Mouse (Mus musculus) bone marrow, adult 2 months (tissue): ENCODE results near the gene Cebpb. TPM values are rescaled to one million over a fixed set of nuclear protein-coding genes. Genes with fewer than 3 reads are reported as not detected.
A peak's percentile ranks its signal among the peaks of the same experiment; 100 is the strongest.

Experiments
- H3K27ac ChIP-seq: fragments of 200-500 bp; 2 replicates; pipeline ENCODE4 v1.5.1; 2012; ENCODE audit warnings: low read depth, mild to moderate bottlenecking, control low read depth, inconsistent platforms, low read length; ENCODE audit not compliant: control insufficient read depth, poor library complexity, insufficient read depth
- H3K4me1 ChIP-seq: fragments of 200-500 bp; 2 replicates; pipeline ENCODE4 v1.6.1; 2011; ENCODE audit warnings: low read length; ENCODE audit not compliant: control insufficient read depth, insufficient read depth
- H3K4me3 ChIP-seq: fragments of 200-500 bp; replicated peaks from 2 replicates; pipeline ENCODE3; 2011; ENCODE audit warnings: mild to moderate bottlenecking, low read depth, low read length, control low read depth; ENCODE audit not compliant: control insufficient read depth
- CTCF ChIP-seq: fragments of 200-500 bp; IDR thresholded peaks from 2 replicates; pipeline ENCODE4 v1.5.1; 2011; ENCODE audit warnings: low read length, control low read depth; ENCODE audit not compliant: control insufficient read depth, insufficient read depth
- POLR2A ChIP-seq: fragments of 200-500 bp; IDR thresholded peaks from 2 replicates; pipeline ENCODE4 v1.6.1; 2011; ENCODE audit warnings: low read depth, mild to moderate bottlenecking, control low read depth, low read length, borderline replicate concordance; ENCODE audit not compliant: control insufficient read depth
- whole genome bisulfite sequencing: fragments of 180-500 bp; shearing (Covaris S2); methylation state at CpG from one replicate; pipeline ENCODE4 v1.1.7; 2018; 5-methylcytosine and 5-hydroxymethylcytosine counted together
- polyA plus RNA-seq: library from polyadenylated mRNA; stranded (reverse); fragments of >200 nt; gene quantifications from 2 replicates; pipeline ENCODE4 v1.2.4, GENCODE M21; 2011; ENCODE audit warnings: low replicate concordance; ENCODE audit not compliant: missing spikeins, insufficient read depth, insufficient read length

The Cebpb gene
- polyA plus RNA-seq, 1 experiment = 19.5 TPM

DNA sequence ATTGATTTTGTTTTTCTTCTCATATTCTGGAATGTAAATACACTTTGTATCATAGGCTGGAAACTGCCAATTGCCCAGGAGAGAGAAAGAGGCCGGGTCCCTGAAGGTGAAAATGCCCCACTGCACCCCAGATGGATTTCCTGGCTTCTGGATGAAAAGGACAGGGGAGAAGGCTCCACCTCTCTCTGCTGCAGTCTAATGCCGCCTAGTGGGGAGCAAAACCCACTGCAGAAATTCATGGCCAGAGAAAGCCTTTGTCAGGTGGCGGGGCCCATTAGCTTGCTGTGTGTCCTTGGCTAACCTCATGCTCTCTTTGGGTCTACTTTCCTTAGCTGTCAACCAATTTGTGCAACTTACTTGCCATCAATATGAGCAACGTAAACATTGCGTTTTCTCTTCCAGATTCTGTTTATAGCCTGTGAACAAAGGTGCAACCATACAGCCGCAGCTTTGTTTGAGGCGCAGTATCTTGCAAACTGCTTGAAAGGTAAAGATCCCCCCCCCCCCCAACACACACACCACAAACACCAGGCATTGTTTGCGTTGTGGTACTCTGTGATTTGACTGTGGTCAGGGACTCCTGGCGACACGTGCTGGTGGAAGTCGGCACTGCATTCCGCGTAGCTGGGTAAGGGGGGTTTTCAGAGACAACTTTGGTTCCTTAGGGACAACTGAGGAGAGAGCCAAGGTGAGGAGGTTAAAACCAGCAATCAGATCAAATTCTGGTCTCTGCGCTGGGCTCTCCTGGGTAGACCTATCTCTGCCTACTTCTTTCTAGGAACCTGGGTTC, 13.4 kb upstream of the Cebpb start:
- Histone ChIP-seq H3K27ac (no peak overlapping the region), H3K4me1 (no peaks in the 10 kb centered on the region; the same call in 1 of the 2 replicates), H3K4me3 (no peak overlapping the region)
- TF ChIP-seq CTCF (peak; percentile 75), POLR2A (no peak)
- 42% methylated on average over 14 of the region's 14 CpGs for WGBS

DNA sequence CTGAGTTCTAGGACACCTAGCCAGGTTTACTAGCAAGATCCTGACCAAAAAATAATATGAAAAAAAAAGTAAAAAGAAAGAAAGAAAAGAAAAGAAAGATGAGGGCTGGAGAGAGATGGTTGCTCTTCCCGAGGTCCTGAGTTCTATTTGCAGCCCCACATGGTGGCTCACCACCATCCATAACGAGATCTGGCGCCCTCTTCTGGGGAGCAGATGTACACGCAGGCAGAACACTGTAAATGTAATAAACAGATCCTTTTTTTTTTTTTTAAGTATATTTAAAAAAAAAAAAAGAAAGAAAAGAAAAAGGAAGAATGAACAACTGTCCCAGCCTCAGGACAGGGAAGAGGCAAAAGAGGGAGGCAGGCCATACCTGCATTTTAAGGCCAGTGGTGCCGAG, 10.1 kb upstream of the Cebpb start:
- 50% methylated on average over 5 of the region's 5 CpGs for WGBS
- H3K4me1 ChIP-seq = no peaks in the 10 kb centered on the region
- H3K4me3 ChIP-seq = no peak overlapping the region
- no peak overlapping the region for H3K27ac ChIP-seq
- TF ChIP-seq CTCF = peak; percentile 72
- no peak for TF ChIP-seq POLR2A

DNA sequence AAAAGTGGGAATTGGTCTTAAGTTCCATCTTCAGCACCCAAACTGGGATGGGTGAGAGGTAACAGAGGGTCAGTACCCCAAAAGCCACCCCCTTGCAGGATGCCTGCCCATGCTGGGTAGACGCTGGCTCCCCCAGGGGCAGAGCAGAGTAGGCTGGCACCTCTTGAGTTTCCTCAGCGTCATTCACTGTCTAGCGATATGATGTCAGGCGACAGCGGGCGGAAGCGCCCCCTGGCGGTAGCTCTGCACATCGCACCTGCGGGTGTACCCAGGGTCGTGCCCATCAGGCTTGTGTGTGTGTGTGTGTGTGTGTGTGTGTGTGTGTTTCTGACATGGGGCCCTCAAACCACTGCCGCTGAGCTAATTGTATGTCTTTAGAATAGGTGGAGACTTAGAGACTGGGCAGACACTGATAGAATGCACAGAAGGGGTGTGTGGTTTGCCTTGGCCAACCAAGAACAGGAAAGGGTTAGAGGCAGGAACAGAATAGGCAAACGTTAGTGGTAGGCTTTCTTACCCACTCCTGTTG, 8.7 kb upstream of the Cebpb start:
- WGBS = under 1% methylated on average over 13 of the region's 13 CpGs
- TF ChIP-seq CTCF = peak; percentile 96
- TF ChIP-seq POLR2A = no peak
- Histone ChIP-seq H3K27ac (no peak overlapping the region), H3K4me3 (no peak overlapping the region), H3K4me1 (no peaks in the 10 kb centered on the region)

DNA sequence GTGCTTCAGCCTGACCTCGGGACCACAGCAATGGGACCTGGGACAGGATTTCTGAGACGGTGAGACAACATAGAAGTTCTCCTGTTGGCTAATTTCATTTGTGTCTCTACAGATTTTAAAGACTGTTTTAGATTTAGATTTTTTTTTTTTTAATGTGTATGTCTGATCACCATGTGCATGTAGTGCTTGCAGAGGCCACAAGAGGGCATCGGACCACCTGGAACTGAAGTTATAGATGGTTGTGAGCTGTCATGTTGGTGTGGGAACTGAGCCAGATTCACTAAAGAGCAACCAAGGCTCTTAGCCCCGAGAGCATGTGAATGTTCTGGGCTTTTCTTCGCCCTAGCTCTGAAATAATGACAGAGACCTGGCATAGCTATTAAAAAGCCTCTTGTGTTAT, 8.1 kb upstream of the Cebpb start:
- WGBS = 25% methylated on average over 5 of the region's 5 CpGs
- Histone ChIP-seq H3K4me3 (no peak overlapping the region), H3K4me1 (no peaks in the 10 kb centered on the region), H3K27ac (no peak overlapping the region)
- TF ChIP-seq CTCF (peak; percentile 72), POLR2A (no peak)

DNA sequence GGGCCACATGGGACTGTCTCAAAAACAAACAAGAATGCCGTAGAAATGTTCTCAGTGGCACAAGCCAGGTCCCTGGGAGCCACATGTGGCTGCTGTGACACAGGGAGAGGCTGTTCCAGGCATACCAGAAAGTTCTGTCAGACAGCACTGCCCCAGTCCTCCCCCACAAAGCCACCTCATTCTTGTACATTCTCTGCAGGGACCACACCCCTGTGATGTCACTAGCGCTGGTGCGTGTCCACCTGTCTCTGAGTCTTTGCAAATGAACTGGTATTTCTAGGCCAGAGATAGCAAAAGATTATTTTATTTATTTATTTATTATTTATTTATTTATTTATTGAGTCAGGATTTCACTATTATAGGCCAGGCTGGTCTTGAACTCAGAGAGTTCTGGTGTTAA, 5.0 kb upstream of the Cebpb start:
- H3K4me1 ChIP-seq = no peaks in the 10 kb centered on the region; the same call in 1 of the 2 replicates

DNA sequence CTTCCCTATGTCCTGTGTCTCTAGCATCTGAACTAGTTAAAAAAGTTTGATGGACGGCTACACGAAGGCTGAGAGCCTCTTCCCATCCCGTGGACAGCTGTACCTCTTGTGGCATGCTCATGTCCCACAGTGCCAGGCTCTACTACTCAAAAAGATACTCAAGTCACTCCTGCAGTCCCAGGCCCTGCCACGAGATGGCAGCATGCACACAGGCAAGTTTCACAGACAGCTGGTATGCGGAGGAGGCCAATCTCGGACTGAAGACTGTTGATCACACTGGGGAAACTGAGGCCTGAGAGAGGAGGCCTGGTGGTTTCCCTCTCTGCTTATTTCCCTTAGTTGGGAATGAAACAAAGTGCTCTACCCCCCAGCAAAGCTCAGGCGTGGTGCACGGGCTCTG, 3.6 kb upstream of the Cebpb start:
- peak; percentile 100 for TF ChIP-seq CTCF
- no peak for TF ChIP-seq POLR2A
- Histone ChIP-seq H3K4me1 (no peaks in the 10 kb centered on the region; the same call in 1 of the 2 replicates), H3K4me3 (no peak overlapping the region), H3K27ac (no peak overlapping the region)
- WGBS = 11% methylated on average over 8 of the region's 8 CpGs

More for the DNA sequence above, 5.0 kb upstream of the Cebpb start:
- TF ChIP-seq CTCF = no peak
- TF ChIP-seq POLR2A = no peak
- Histone ChIP-seq H3K27ac (no peak overlapping the region), H3K4me3 (no peak overlapping the region)
- 86% methylated on average over 3 of the region's 3 CpGs for WGBS

DNA sequence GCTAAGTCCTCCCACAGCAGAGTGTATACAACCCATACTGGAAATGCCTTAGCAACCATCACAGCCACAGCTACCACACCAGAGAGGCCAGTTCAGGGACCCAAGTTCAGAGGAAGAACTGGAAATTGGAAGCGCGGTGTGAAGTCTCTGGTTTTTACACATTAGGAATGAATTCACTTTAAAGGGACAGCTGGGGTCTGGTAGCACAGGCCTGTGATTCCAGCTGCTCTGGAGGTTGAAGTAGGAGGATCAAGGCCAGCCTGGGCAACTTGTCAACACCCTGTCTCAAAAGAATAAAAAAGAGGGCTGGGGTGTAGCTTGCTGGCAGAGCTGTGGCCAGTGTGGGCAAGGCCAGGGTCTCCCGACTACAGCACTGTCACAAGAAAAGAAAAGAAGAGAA, 2.9 kb upstream of the Cebpb start:
- no peak overlapping the region for H3K27ac ChIP-seq
- WGBS = 83% methylated on average over 3 of the region's 3 CpGs
- H3K4me1 ChIP-seq = no peaks in the 10 kb centered on the region; the same call in 1 of the 2 replicates
- no peak for TF ChIP-seq POLR2A
- TF ChIP-seq CTCF = no peak
- H3K4me3 ChIP-seq = no peak overlapping the region

DNA sequence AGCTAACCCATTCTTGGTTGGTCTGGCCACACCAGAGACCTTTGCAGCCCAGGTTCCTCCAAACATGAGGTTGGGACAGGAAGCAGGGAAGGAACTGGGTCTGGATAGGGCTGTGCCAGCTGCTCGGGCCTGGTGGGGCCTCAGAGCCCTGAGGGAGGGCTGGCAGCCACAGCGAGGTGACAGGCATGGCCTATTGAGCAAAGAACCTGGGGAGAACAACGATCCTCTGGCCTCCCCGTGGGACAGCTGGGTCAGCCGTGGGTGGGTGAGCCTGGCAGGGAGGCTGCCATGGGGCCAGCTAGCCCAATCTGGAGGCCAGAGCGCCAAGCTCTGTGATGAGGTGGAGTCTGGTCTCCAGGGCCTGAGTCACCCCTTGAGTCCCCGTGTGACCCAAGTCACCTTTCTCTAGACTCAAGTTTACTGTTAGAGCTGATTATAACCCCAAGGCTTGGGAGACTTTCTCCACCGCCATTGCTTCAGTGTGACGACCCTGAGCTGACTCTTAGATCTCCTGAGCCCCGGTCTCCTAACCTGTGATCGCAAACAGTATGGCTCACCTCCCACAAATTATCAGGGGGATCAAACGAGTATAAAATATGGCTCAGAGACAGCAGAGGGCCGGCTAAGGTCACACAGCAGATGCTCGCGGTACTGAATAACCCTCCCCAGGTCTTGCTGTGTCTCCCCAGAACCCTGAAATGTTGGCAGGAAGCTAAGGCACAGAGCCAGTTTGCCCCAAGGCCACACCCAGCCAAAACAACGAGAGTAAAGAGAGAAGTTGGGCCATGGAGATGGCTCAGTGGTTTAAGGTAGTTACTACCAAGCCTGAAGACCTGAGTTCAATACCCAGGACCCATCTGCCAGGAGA, 2.1 kb upstream of the Cebpb start:
- H3K4me3 ChIP-seq = no peak overlapping the region
- H3K27ac ChIP-seq = no peak overlapping the region
- TF ChIP-seq POLR2A (no peak), CTCF (no peak)
- H3K4me1 ChIP-seq = no peaks in the 10 kb centered on the region; the same call in 1 of the 2 replicates
- 36% methylated on average over 16 of the region's 16 CpGs for WGBS
